Mouse (Mus musculus): ENCODE data around the gene Synrg. TPM values are rescaled to one million over a fixed set of nuclear protein-coding genes. Genes with fewer than 3 reads are reported as not detected.

Synrg gene
- 8.3 TPM for polyA plus RNA-seq (2017; shearing (Covaris generic))

GRCm38 (mm10) chr11:83963991-83964921, at the start of gene Synrg:
TSS of gene Synrg (plus strand) at chr11:83964428.

GRCm38 (mm10) chr11:83941950-83942840, 22.0 kb upstream of the Synrg start, which contains the start of gene Ddx52:
TSS of gene Ddx52 (plus strand) at chr11:83942062.

GRCm38 (mm10) chr11:84069034-84069370, 104.8 kb downstream of the Synrg start, which contains the start of gene Dusp14:
TSS of gene Dusp14 (minus strand) at chr11:84069261.

Other genes starting within 250 kb of the Synrg start
- not detected for gene Wfdc21, start 217.5 kb upstream of the Synrg start, polyA plus RNA-seq (2017; shearing (Covaris generic))
- 43.1 TPM for gene Heatr6, start 210.7 kb upstream of the Synrg start, polyA plus RNA-seq (2017; shearing (Covaris generic))
- 0.40 TPM for gene Hnf1b, start 114.4 kb upstream of the Synrg start, polyA plus RNA-seq (2017; shearing (Covaris generic))
- gene Ddx52, start 22.4 kb upstream of the Synrg start, polyA plus RNA-seq (2017; shearing (Covaris generic)), result 64.9 TPM
- 8.3 TPM for gene Dusp14, start 104.8 kb downstream of the Synrg start, polyA plus RNA-seq (2017; shearing (Covaris generic))
- 10.9 TPM for gene Tada2a, start 165.2 kb downstream of the Synrg start, polyA plus RNA-seq (2017; shearing (Covaris generic))
- gene Acaca, start 165.2 kb downstream of the Synrg start, polyA plus RNA-seq (2017; shearing (Covaris generic)), result 8.7 TPM
- not detected for gene Gm11437, start 203.0 kb downstream of the Synrg start, polyA plus RNA-seq (2017; shearing (Covaris generic))